Mouse (Mus musculus): ENCODE results near the gene Ttc19. TPM values are rescaled to one million over a fixed set of nuclear protein-coding genes. Genes with fewer than 3 reads are reported as not detected.
"Not testable (repeated sequence)": the region's sequence is repeated elsewhere in the genome, so short reads cannot be mapped to it uniquely, and the experiment has no call there.

Ttc19 gene
- polyA plus RNA-seq, 1 experiment from 2014 or later = 13.4 TPM

DNA sequence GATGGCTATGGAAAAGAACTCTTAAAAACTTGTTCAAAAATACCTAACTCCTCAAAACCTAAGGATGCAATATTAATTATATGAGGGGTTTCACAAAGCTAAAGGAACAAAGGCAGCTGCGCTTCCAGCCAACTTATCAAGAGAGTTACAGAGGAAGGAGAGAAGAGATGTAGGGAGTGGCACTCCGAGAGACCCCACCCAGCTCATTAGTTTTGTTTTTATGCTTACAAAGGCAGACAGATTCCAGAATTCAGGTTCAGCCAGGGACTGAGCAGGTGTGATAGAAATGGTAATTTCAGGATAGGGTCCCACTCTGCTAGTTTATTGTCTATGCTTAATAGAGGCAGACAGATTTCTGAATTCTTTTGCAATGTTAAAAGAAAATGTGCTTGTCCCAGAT, 73.9 kb downstream of the Ttc19 start:
- Histone ChIP-seq H3K9me3 (ENCODE audit: control insufficient read depth, low read length) (no peaks in the 10 kb centered on the region), H3K4me1 (ENCODE audit: control insufficient read depth, insufficient read depth, low read length) (no peaks in the 10 kb centered on the region), H3K9ac (ENCODE audit: low read length) (no peak overlapping the region), H3K36me3 (ENCODE audit: control insufficient read depth, insufficient read depth, low read length) (peaks cover 20% of the 10 kb centered on the region), H3K4me3 (ENCODE audit: low read depth, low read length) (no peak overlapping the region), H3K27ac (ENCODE audit: low read depth, low read length) (no peak overlapping the region), H3K27me3 (ENCODE audit: control insufficient read depth, insufficient read depth, low read length) (no peaks in the 10 kb centered on the region), H3K4me2 (no peak overlapping the region)
- no peak for DNase-seq (ENCODE audit: low spot score, missing footprints)
- ATAC-seq (ENCODE audit: low FRiP score) = no peak
- 91% methylated on average over 2 of the region's 2 CpGs for WGBS

GRCm38 (mm10) chr11:62366879-62367278, 85.6 kb downstream of the Ttc19 start:
- Histone ChIP-seq H3K36me3 (ENCODE audit: control insufficient read depth, insufficient read depth, low read length) (peaks cover 11% of the 10 kb centered on the region), H3K4me1 (ENCODE audit: control insufficient read depth, insufficient read depth, low read length) (no peaks in the 10 kb centered on the region), H3K9ac (ENCODE audit: low read length) (no peak overlapping the region), H3K27me3 (ENCODE audit: control insufficient read depth, insufficient read depth, low read length) (no peaks in the 10 kb centered on the region), H3K4me2 (no peak overlapping the region), H3K27ac (ENCODE audit: low read depth, low read length) (no peak overlapping the region), H3K4me3 (ENCODE audit: low read depth, low read length) (no peak overlapping the region), H3K9me3 (ENCODE audit: control insufficient read depth, low read length) (no peaks in the 10 kb centered on the region)
- ATAC-seq (ENCODE audit: low FRiP score) = no peak
- WGBS = 93% methylated on average over 6 of the region's 6 CpGs
- DNase-seq (ENCODE audit: low spot score, missing footprints) = no peak

GRCm38 (mm10) chr11:62369924-62370323, 88.7 kb downstream of the Ttc19 start:
- ATAC-seq (ENCODE audit: low FRiP score) (no peak), DNase-seq (ENCODE audit: low spot score, missing footprints) (no peak)
- H3K27me3 ChIP-seq (ENCODE audit: control insufficient read depth, insufficient read depth, low read length) = no peaks in the 10 kb centered on the region
- no peak overlapping the region for H3K27ac ChIP-seq (ENCODE audit: low read depth, low read length)
- H3K9ac ChIP-seq (ENCODE audit: low read length) = no peak overlapping the region
- H3K4me1 ChIP-seq (ENCODE audit: control insufficient read depth, insufficient read depth, low read length) = no peaks in the 10 kb centered on the region
- peaks cover 11% of the 10 kb centered on the region for H3K36me3 ChIP-seq (ENCODE audit: control insufficient read depth, insufficient read depth, low read length)
- no peak overlapping the region for H3K4me2 ChIP-seq
- H3K4me3 ChIP-seq (ENCODE audit: low read depth, low read length) = no peak overlapping the region
- H3K9me3 ChIP-seq (ENCODE audit: control insufficient read depth, low read length) = no peaks in the 10 kb centered on the region

DNA sequence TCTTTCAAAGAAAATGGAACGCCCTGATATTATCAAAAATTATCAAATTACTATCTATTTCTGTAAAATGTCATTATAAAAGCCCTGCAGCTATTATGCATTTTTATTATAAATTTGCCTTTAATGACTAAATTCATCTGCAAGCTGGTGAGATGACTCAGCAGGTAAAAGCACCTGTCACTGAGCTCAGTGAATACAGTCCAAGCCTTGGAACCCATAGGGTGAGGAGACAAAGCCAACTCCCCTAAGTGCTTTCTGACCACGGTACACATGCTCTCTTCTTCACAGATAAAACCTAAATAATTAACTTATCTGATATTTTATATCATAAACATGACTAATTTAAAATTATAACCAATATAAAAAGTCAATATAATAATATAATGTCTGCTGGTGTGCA, 90.5 kb downstream of the Ttc19 start:
- Histone ChIP-seq H3K4me1 (ENCODE audit: control insufficient read depth, insufficient read depth, low read length) (no peaks in the 10 kb centered on the region), H3K4me3 (ENCODE audit: low read depth, low read length) (no peak overlapping the region), H3K9me3 (ENCODE audit: control insufficient read depth, low read length) (no peaks in the 10 kb centered on the region), H3K9ac (ENCODE audit: low read length) (no peak overlapping the region), H3K4me2 (no peak overlapping the region), H3K27me3 (ENCODE audit: control insufficient read depth, insufficient read depth, low read length) (no peaks in the 10 kb centered on the region), H3K36me3 (ENCODE audit: control insufficient read depth, insufficient read depth, low read length) (peaks cover 13% of the 10 kb centered on the region), H3K27ac (ENCODE audit: low read depth, low read length) (no peak overlapping the region)
- DNase-seq (ENCODE audit: low spot score, missing footprints) (no peak), ATAC-seq (ENCODE audit: low FRiP score) (no peak)
- 95% methylated on average over 2 of the region's 2 CpGs for WGBS

- H3K27me3 ChIP-seq (ENCODE audit: control insufficient read depth, insufficient read depth, low read length); H3K36me3 ChIP-seq (ENCODE audit: control insufficient read depth, insufficient read depth, low read length); ATAC-seq (ENCODE audit: low FRiP score); H3K4me3 ChIP-seq (ENCODE audit: low read depth, low read length); H3K27ac ChIP-seq (ENCODE audit: low read depth, low read length); H3K9ac ChIP-seq (ENCODE audit: low read length); DNase-seq (ENCODE audit: low spot score, missing footprints); H3K4me1 ChIP-seq (ENCODE audit: control insufficient read depth, insufficient read depth, low read length); H3K4me2 ChIP-seq; H3K9me3 ChIP-seq (ENCODE audit: control insufficient read depth, low read length): not testable (repeated sequence)
- WGBS = 84% methylated on average over 6 of the region's 6 CpGs
Observed at GRCm38 (mm10) chr11:62377202-62377851, 96.1 kb downstream of the Ttc19 start.

Other genes starting within 250 kb of the Ttc19 start
- gene Adora2b, start 32.5 kb upstream of the Ttc19 start, polyA plus RNA-seq (2014; fragmentation: Nextera tagmentation; extraction: Ambion mirVana) = 3.4 and 5.4 TPM in 2 replicates
- gene Zswim7, start 98 bp upstream of the Ttc19 start, polyA plus RNA-seq (2014; fragmentation: Nextera tagmentation; extraction: Ambion mirVana) = 13.4 and 15.3 TPM in 2 replicates
- 15.4 and 15.9 TPM in 2 replicates for gene Pigl, start 177.0 kb downstream of the Ttc19 start, polyA plus RNA-seq (2014; fragmentation: Nextera tagmentation; extraction: Ambion mirVana)
- 176 and 183 TPM in 2 replicates for gene Ncor1, start 177.1 kb downstream of the Ttc19 start, polyA plus RNA-seq (2014; fragmentation: Nextera tagmentation; extraction: Ambion mirVana)